Mouse (Mus musculus): ENCODE data around the gene Nutf2-ps1.

- TF ChIP-seq CTCF (conservative IDR thresholded peaks at IDR 0.05 in 1 of 2, IDR thresholded peaks at IDR 0.05 in 1 of 2; ENCODE audit: low read depth in 2 of 2, low read length in 2 of 2) (no peak), USF1 (IDR thresholded peaks at IDR 0.05; ENCODE audit: low read depth, low read length) (no peak), NRF1 (IDR thresholded peaks at IDR 0.05; ENCODE audit: low read depth, low read length) (no peak), MEF2A (IDR thresholded peaks at IDR 0.05; ENCODE audit: borderline replicate concordance, low read depth, low read length) (no peak), UBTF (IDR thresholded peaks at IDR 0.05; ENCODE audit: low read depth, low read length) (no peak), ZNF384 (IDR thresholded peaks at IDR 0.05; ENCODE audit: low read depth, low read length) (no peak), POLR2A (IDR thresholded peaks at IDR 0.05; ENCODE audit: low read depth, low read length) (no peak), ZC3H11A (IDR thresholded peaks at IDR 0.05; ENCODE audit: low read depth, low read length) (no peak), JUN (IDR thresholded peaks at IDR 0.05; ENCODE audit: insufficient read depth, low read depth, low read length) (no peak), JUND (conservative IDR thresholded peaks at IDR 0.05; ENCODE audit: low read depth, low read length) (no peak), MAFK (IDR thresholded peaks at IDR 0.05; ENCODE audit: insufficient replicate concordance, low read length) (no peak)
Measured at GRCm38 (mm10) chr19:53576061-53576460, 12.8 kb downstream of the Nutf2-ps1 start.
